Mouse (Mus musculus) CH12.LX (cell line): ENCODE results near the gene Cnpy1. TPM values are rescaled to one million over a fixed set of nuclear protein-coding genes. Genes with fewer than 3 reads are reported as not detected.

ENCODE experiments used
- DNase-seq: peaks from one replicate; pipeline ENCODE4 v3.0.0-alpha.2; 2013; ENCODE audit errors: extremely low read depth
- H3K27ac ChIP-seq: 2 replicates; pipeline ENCODE4 v1.5.1; 2012; ENCODE audit warnings: low read depth, mild to moderate bottlenecking, control low read depth, moderate library complexity; ENCODE audit not compliant: insufficient read depth
- H3K27me3 ChIP-seq: replicated peaks from 2 replicates; pipeline ENCODE3; 2012; ENCODE audit warnings: inconsistent platforms
- H3K36me3 ChIP-seq, 2 experiments: replicated peaks in 1 of 2; 2 replicates each; pipeline versions ENCODE3 to v1.6.1; 2012; ENCODE audit warnings: inconsistent platforms in 1 of 2, low read length in 1 of 2, mild to moderate bottlenecking in 1 of 2, mixed read lengths in 1 of 2, moderate library complexity in 1 of 2; ENCODE audit not compliant: control insufficient read depth in 1 of 2, insufficient read depth in 1 of 2
- H3K4me1 ChIP-seq, 2 experiments: 2 replicates each; pipeline ENCODE4 v1.6.1; 2012; ENCODE audit warnings: inconsistent platforms in 1 of 2, moderate library complexity in 1 of 2; ENCODE audit not compliant: insufficient read depth in 2 of 2, control insufficient read depth in 1 of 2
- H3K4me2 ChIP-seq: 2 replicates; pipeline ENCODE4 v1.6.1; 2012; ENCODE audit warnings: low read depth, mild to moderate bottlenecking, control low read depth; ENCODE audit not compliant: poor library complexity, insufficient read depth, severe bottlenecking
- H3K4me3 ChIP-seq, 3 experiments: fragments of 150-350 bp in 1 of 3; sonication (generic) in 1 of 3; replicated peaks in 1 of 3; 2 replicates each; pipeline versions ENCODE3 to v1.5.1; 2011 to 2012; ENCODE audit warnings: low read depth in 2 of 3, low read length in 2 of 3, mild to moderate bottlenecking in 2 of 3, moderate library complexity in 2 of 3, control low read depth in 1 of 3, improper control_type of control experiment in 1 of 3, inconsistent platforms in 1 of 3, mixed read lengths in 1 of 3; ENCODE audit not compliant: poor library complexity in 1 of 3
- H3K79me2 ChIP-seq: replicated peaks from 2 replicates; pipeline ENCODE4 v1.6.1; 2012; ENCODE audit warnings: mild to moderate bottlenecking, moderate library complexity; ENCODE audit not compliant: control insufficient read depth, poor library complexity, insufficient read depth, severe bottlenecking; ENCODE audit errors: extremely low read depth
- H3K9ac ChIP-seq: 2 replicates; pipeline ENCODE4 v1.6.1; 2012; ENCODE audit warnings: low read depth, mild to moderate bottlenecking, control low read depth, moderate library complexity; ENCODE audit not compliant: insufficient read depth
- H3K9me3 ChIP-seq: replicated peaks from 2 replicates; pipeline ENCODE3; 2012; ENCODE audit warnings: low read length, inconsistent platforms, mixed read lengths
- BHLHE40 ChIP-seq: IDR thresholded peaks from 2 replicates; pipeline ENCODE4 v1.6.1; 2011; ENCODE audit warnings: mild to moderate bottlenecking, low read depth, low read length, improper control_type of control experiment
- CHD1 ChIP-seq: IDR thresholded peaks from 2 replicates; pipeline ENCODE4 v1.6.1; 2012; ENCODE audit warnings: low read depth, low read length, improper control_type of control experiment, inconsistent platforms
- CHD2 ChIP-seq: IDR thresholded peaks from 2 replicates; pipeline ENCODE4 v1.6.1; 2011; ENCODE audit warnings: low read length, improper control_type of control experiment
- CTCF ChIP-seq, 2 experiments: IDR thresholded peaks in 1 of 2; conservative IDR thresholded peaks in 1 of 2; 2 replicates each; pipeline ENCODE4 v1.5.1; 2011 to 2012; ENCODE audit warnings: low read depth in 2 of 2, low read length in 2 of 2, improper control_type of control experiment in 1 of 2, inconsistent platforms in 1 of 2, mild to moderate bottlenecking in 1 of 2, moderate library complexity in 1 of 2
- E2F4 ChIP-seq: IDR thresholded peaks from 2 replicates; pipeline ENCODE4 v1.6.1; 2011; ENCODE audit warnings: low read depth, low read length, improper control_type of control experiment; ENCODE audit not compliant: insufficient replicate concordance
- EP300 ChIP-seq: IDR thresholded peaks from 2 replicates; pipeline ENCODE4 v1.6.1; 2011; ENCODE audit warnings: low read length, improper control_type of control experiment
- ETS1 ChIP-seq: conservative IDR thresholded peaks from 2 replicates; pipeline ENCODE4 v1.6.1; 2012; ENCODE audit warnings: low read depth, mild to moderate bottlenecking, inconsistent platforms, low read length, improper control_type of control experiment, moderate library complexity
- GABPA ChIP-seq: IDR thresholded peaks from 2 replicates; pipeline ENCODE4 v1.6.1; 2012; ENCODE audit warnings: low read depth, low read length, improper control_type of control experiment, inconsistent platforms; ENCODE audit not compliant: insufficient replicate concordance
- JUN ChIP-seq: IDR thresholded peaks from 2 replicates; pipeline ENCODE4 v1.6.1; 2011; ENCODE audit warnings: low read depth, mild to moderate bottlenecking, low read length, improper control_type of control experiment, moderate library complexity; ENCODE audit not compliant: insufficient read depth
- JUND ChIP-seq: conservative IDR thresholded peaks from 2 replicates; pipeline ENCODE4 v1.6.1; 2011; ENCODE audit warnings: low read depth, low read length, improper control_type of control experiment
- KAT2A ChIP-seq: IDR thresholded peaks from 2 replicates; pipeline ENCODE4 v1.6.1; 2012; ENCODE audit warnings: low read length, improper control_type of control experiment, inconsistent platforms; ENCODE audit not compliant: insufficient replicate concordance
- MAX ChIP-seq: IDR thresholded peaks from 2 replicates; pipeline ENCODE4 v1.6.1; 2011; ENCODE audit warnings: low read length, improper control_type of control experiment
- MAZ ChIP-seq: IDR thresholded peaks from 2 replicates; pipeline ENCODE4 v1.6.1; 2012; ENCODE audit warnings: low read depth, mild to moderate bottlenecking, inconsistent platforms, low read length, improper control_type of control experiment, moderate library complexity
- MEF2A ChIP-seq: IDR thresholded peaks from 2 replicates; pipeline ENCODE4 v1.6.1; 2014; ENCODE audit warnings: low read depth, mild to moderate bottlenecking, inconsistent platforms, low read length, improper control_type of control experiment, borderline replicate concordance
- MYC ChIP-seq: IDR thresholded peaks from 2 replicates; pipeline ENCODE4 v1.6.1; 2011; ENCODE audit warnings: low read depth, mild to moderate bottlenecking, improper control_type of control experiment, low read length
- PAX5 ChIP-seq: IDR thresholded peaks from 2 replicates; pipeline ENCODE4 v1.6.1; 2012; ENCODE audit warnings: low read length, inconsistent platforms, mixed read lengths
- POLR2AphosphoS2 ChIP-seq: IDR thresholded peaks from 2 replicates; pipeline ENCODE4 v1.6.1; 2011; ENCODE audit warnings: low read depth, low read length, improper control_type of control experiment
- RAD21 ChIP-seq: IDR thresholded peaks from 2 replicates; pipeline ENCODE4 v1.6.1; 2011; ENCODE audit warnings: low read depth, mild to moderate bottlenecking, low read length, improper control_type of control experiment, moderate library complexity
- RCOR1 ChIP-seq: conservative IDR thresholded peaks from 2 replicates; pipeline ENCODE4 v1.6.1; 2012; ENCODE audit warnings: low read depth, mild to moderate bottlenecking, inconsistent platforms, low read length, improper control_type of control experiment
- SIN3A ChIP-seq: IDR thresholded peaks from 2 replicates; pipeline ENCODE4 v1.6.1; 2012; ENCODE audit warnings: low read length, improper control_type of control experiment, inconsistent platforms
- SMC3 ChIP-seq: IDR thresholded peaks from 2 replicates; pipeline ENCODE4 v1.6.1; 2011; ENCODE audit warnings: low read depth, low read length, improper control_type of control experiment
- TBP ChIP-seq: conservative IDR thresholded peaks from 2 replicates; pipeline ENCODE4 v1.6.1; 2011; ENCODE audit warnings: low read depth, low read length, improper control_type of control experiment
- TCF12 ChIP-seq: IDR thresholded peaks from 2 replicates; pipeline ENCODE4 v1.6.1; 2014; ENCODE audit warnings: low read depth, mild to moderate bottlenecking, inconsistent platforms, low read length, improper control_type of control experiment
- USF1 ChIP-seq: IDR thresholded peaks from 2 replicates; pipeline ENCODE4 v1.6.1; 2014; ENCODE audit warnings: low read depth, mild to moderate bottlenecking, inconsistent platforms, low read length, improper control_type of control experiment
- USF2 ChIP-seq: conservative IDR thresholded peaks from 2 replicates; pipeline ENCODE4 v1.6.1; 2011; ENCODE audit warnings: low read depth, low read length, improper control_type of control experiment
- ZC3H11A ChIP-seq: IDR thresholded peaks from 2 replicates; pipeline ENCODE4 v1.6.1; 2012; ENCODE audit warnings: low read depth, mild to moderate bottlenecking, inconsistent platforms, low read length, improper control_type of control experiment
- ZKSCAN1 ChIP-seq: IDR thresholded peaks from 2 replicates; pipeline ENCODE4 v1.6.1; 2012; ENCODE audit warnings: low read depth, inconsistent platforms, low read length, improper control_type of control experiment, borderline replicate concordance
- ZMIZ1 ChIP-seq: IDR thresholded peaks from 2 replicates; pipeline ENCODE4 v1.6.1; 2012; ENCODE audit warnings: low read depth, mild to moderate bottlenecking, inconsistent platforms, low read length, improper control_type of control experiment
- ZNF384 ChIP-seq: IDR thresholded peaks from 2 replicates; pipeline ENCODE4 v1.6.1; 2012; ENCODE audit warnings: low read depth, low read length, improper control_type of control experiment, inconsistent platforms
- dilution Hi-C: fragments of 300-500 bp; cut with MboI; formaldehyde crosslinking; loops from 2 replicates; pipeline ENCODE4 v1.14.3; 2020; ENCODE audit warnings: low sequenced_read_pairs; ENCODE audit not compliant: extremely low pct_unique_long_range_greater_than_20kb, extremely low pct_ligation_motif_present
- in situ Hi-C: fragments of 300-500 bp; cut with MboI; formaldehyde crosslinking; loops from 3 replicates; pipeline ENCODE4 v1.14.3; 2019; ENCODE audit warnings: low sequenced_read_pairs, low pct_ligation_motif_present, low pct_unique_long_range_greater_than_20kb, mixed read lengths
- polyA plus RNA-seq: library from polyadenylated mRNA; unstranded; fragments of >175 nt; gene quantifications from 2 replicates; pipeline ENCODE4 v1.2.1, GENCODE M21; 2012; ENCODE audit warnings: low read depth; ENCODE audit not compliant: insufficient read length
- total RNA-seq, 2 experiments: library from RNA; depleted of rRNA; stranded (reverse); fragments of 300-350 nt in 1 of 2; fragments of >200 nt in 1 of 2; gene quantifications; 2 replicates each; pipeline ENCODE4 v1.2.3; 2012 to 2014

The Cnpy1 gene
- total and polyA plus RNA-seq, 3 experiments, result 0.11 to 0.26 TPM; not detected in 1

DNA sequence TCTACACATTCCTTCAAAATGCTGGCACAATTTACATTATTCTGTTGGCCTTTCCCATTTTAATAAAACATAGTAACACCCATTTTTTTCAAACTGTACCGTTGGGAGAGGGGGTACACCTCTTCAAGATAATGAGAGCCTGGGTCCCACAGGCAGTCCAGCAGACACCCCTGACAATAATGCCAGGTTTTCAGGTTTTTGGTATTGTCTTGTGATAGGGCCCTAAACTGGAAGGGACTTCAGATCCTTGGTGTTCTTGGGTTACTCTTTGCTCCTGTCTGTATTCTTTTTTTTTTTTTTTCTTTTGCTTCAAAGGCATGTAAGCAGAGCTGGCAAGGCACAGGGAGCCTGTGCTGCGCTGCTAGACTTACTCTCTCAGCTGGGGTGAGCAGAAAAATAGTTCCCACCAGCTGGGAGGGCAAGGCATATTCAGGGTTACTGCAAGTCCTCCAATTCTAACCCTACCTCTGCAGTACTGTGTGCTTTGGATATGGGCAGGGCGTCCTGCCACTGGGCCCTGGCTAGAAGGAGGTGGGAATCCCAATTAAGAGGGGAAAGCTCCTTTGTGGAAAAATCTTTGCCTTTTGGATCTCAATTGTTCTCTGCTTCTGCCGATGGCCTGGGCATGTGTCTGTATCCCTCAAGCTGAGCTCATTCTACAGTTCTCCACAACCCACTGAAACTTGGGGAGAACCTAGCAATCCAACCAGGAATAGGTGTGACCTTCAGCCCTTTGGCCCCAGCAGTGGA is 72.5 kb downstream of the Cnpy1 start:
- no peaks in the 10 kb centered on the region for H3K79me2 ChIP-seq
- H3K27ac ChIP-seq, result no peak overlapping the region
- TF ChIP-seq EP300 (no peak), SMC3 (no peak), RCOR1 (no peak), ETS1 (no peak), POLR2AphosphoS2 (no peak), RAD21 (no peak), ZKSCAN1 (no peak), CTCF (conservative IDR thresholded peaks at IDR 0.05 in 1 of 2, IDR thresholded peaks at IDR 0.05 in 1 of 2; ENCODE audit: low read depth in 2 of 2, low read length in 2 of 2) (no peak), USF1 (no peak), CHD1 (no peak), BHLHE40 (no peak), MAX (no peak), ZMIZ1 (no peak), JUND (no peak), MYC (no peak), GABPA (no peak), USF2 (no peak), JUN (no peak), SIN3A (no peak)
- H3K9me3 ChIP-seq, result peaks cover 6% of the 10 kb centered on the region
- no peak overlapping the region for H3K4me3 ChIP-seq
- no peak for DNase-seq
- no peaks in the 10 kb centered on the region for H3K36me3 ChIP-seq
- H3K27me3 ChIP-seq, result no peaks in the 10 kb centered on the region
- dilution Hi-C loops, result no loop called here
- in situ Hi-C loops, result no loop called here
- H3K4me2 ChIP-seq, result no peak overlapping the region
- no peaks in the 10 kb centered on the region for H3K4me1 ChIP-seq
- H3K9ac ChIP-seq, result no peak overlapping the region

- no peaks in the 10 kb centered on the region for H3K4me1 ChIP-seq
- H3K4me2 ChIP-seq, result no peak overlapping the region
- H3K9me3 ChIP-seq, result peaks cover 12% of the 10 kb centered on the region
- H3K27ac ChIP-seq, result no peak overlapping the region
- dilution Hi-C loops, result no loop called here
- H3K36me3 ChIP-seq, result no peaks in the 10 kb centered on the region
- DNase-seq, result no peak
- no peaks in the 10 kb centered on the region for H3K79me2 ChIP-seq
- no peak overlapping the region for H3K4me3 ChIP-seq
- no peak for TF ChIP-seq EP300
- TF ChIP-seq ZNF384, result no peak
- no peak for TF ChIP-seq MAX
- TF ChIP-seq ZKSCAN1, result no peak
- no peak for TF ChIP-seq JUND
- TF ChIP-seq MYC, result no peak
- TF ChIP-seq E2F4, result no peak
- no peak for TF ChIP-seq USF1
- TF ChIP-seq CHD2, result no peak
- no peak for TF ChIP-seq TBP
- no peak for TF ChIP-seq PAX5
- TF ChIP-seq CTCF (conservative IDR thresholded peaks at IDR 0.05 in 1 of 2, IDR thresholded peaks at IDR 0.05 in 1 of 2; ENCODE audit: low read depth in 2 of 2, low read length in 2 of 2), result no peak
- TF ChIP-seq MEF2A, result no peak
- TF ChIP-seq KAT2A, result no peak
- no peak for TF ChIP-seq ETS1
- no peak for TF ChIP-seq MAZ
- no peak for TF ChIP-seq ZC3H11A
- no peak for TF ChIP-seq TCF12
- no peaks in the 10 kb centered on the region for H3K27me3 ChIP-seq
- no peak overlapping the region for H3K9ac ChIP-seq
- in situ Hi-C loops, result no loop called here
Observed at GRCm38 (mm10) chr5:28172261-28172920, 73.2 kb downstream of the Cnpy1 start.
